Comparison of ENCODE assay signal across 9 mouse cellular contexts in genomic region chr2:167201463-167202291, GRCm38 (mm10). TPM values are rescaled to one million over a fixed set of nuclear protein-coding genes. Genes with fewer than 3 reads are reported as not detected.
DNase-seq lines count a peak whose midpoint lies in the region; ATAC-seq lines count a peak whose summit lies in the region.
"Had no signal": no experiment of that assay in that cellular context is flagged by ENCODE, and none has a peak within 500 bp of the region (broad histone marks: within the 10 kb centered on the region; RNA-seq: fewer than 3 reads in every experiment).

No protein-coding gene starts in this region.

- no peak overlapping the region for H3K4me3 ChIP-seq in embryonic facial prominence, embryonic 10.5 days
- H3K4me3 ChIP-seq in kidney, embryonic 14.5 days (ENCODE audit: low read length), result no peak overlapping the region

- H3K4me1 ChIP-seq in embryonic facial prominence, embryonic 10.5 days, result peaks cover 29% of the 10 kb centered on the region
- peaks cover 9% of the 10 kb centered on the region; the same call in 1 of the 2 replicates for H3K4me1 ChIP-seq in kidney, embryonic 14.5 days (ENCODE audit: control insufficient read depth, insufficient read depth, low read length)

- no peaks in the 10 kb centered on the region for H3K9me3 ChIP-seq in embryonic facial prominence, embryonic 10.5 days
- no peaks in the 10 kb centered on the region for H3K9me3 ChIP-seq in kidney, embryonic 14.5 days (ENCODE audit: control insufficient read depth, low read length)

- peaks cover 10% of the 10 kb centered on the region for H3K36me3 ChIP-seq in embryonic facial prominence, embryonic 10.5 days (replicated peaks)
- H3K36me3 ChIP-seq in kidney, embryonic 14.5 days (ENCODE audit: control insufficient read depth, insufficient read depth, low read length), result no peaks in the 10 kb centered on the region

- WGBS in embryonic facial prominence, embryonic 10.5 days, result 46% methylated on average over 16 of the region's 16 CpGs
- WGBS in kidney, embryonic 14.5 days, result 31% methylated on average over 16 of the region's 16 CpGs

- H3K27ac ChIP-seq in embryonic facial prominence, embryonic 10.5 days (replicated peaks), result no peak overlapping the region; the same call in 1 of the 2 replicates
- no peak overlapping the region for H3K27ac ChIP-seq in kidney, embryonic 14.5 days (ENCODE audit: low read depth, low read length)
- H3K27ac ChIP-seq: macrophage had no signal

- no peak overlapping the region for H3K9ac ChIP-seq in kidney, embryonic 14.5 days (ENCODE audit: low read depth, low read length)

- ATAC-seq in kidney, embryonic 14.5 days (ENCODE audit: low FRiP score, low TSS enrichment), result peak; percentile 38; the same call in 1 of the 2 replicates

- no peaks in the 10 kb centered on the region for H3K27me3 ChIP-seq in embryonic facial prominence, embryonic 10.5 days (replicated peaks; ENCODE audit: low read depth, poor library complexity, severe bottlenecking)
- no peaks in the 10 kb centered on the region for H3K27me3 ChIP-seq in kidney, embryonic 14.5 days (ENCODE audit: control insufficient read depth, insufficient read depth, low read length)

- intact Hi-C loops in left cerebral cortex, postnatal 36 days (cut with DNase I), result loop anchor here (5.0 kb wide), 1 partner anchor 129 kb away; no protein-coding TSS in a partner anchor

- H3K4me2 ChIP-seq in kidney, embryonic 14.5 days (replicated peaks; ENCODE audit: low read depth, low read length), result no peak overlapping the region

- peak; percentile 83 for DNase-seq in MN1 (ENCODE audit: low spot score)
- peak; percentile 38 for DNase-seq in embryonic facial prominence, embryonic 10.5 days (ENCODE audit: low spot score)
- peak; percentile 87 to 89 for DNase-seq in left cerebral cortex, postnatal 36 days (ENCODE audit: low spot score in 2 of 2)
- DNase-seq in right cerebral cortex, postnatal 4 days, result peak; percentile 78
- no peak for DNase-seq in spleen, postnatal 10 days (ENCODE audit: low spot score in 2 of 2)
- DNase-seq in spleen, adult 18-20 months, result no peak
- no peak for DNase-seq in lung, postnatal 10 days

RNA-seq across cellular contexts. Expression of gene Kcnb1, which starts 11.7 kb away (rescaled TPM):
- 0.40 and 0.52 TPM in 2 replicates for polyA plus RNA-seq in embryonic facial prominence, embryonic 10.5 days (2016; fragmentation: Nextera tagmentation; extraction: Ambion mirVana)
- polyA plus RNA-seq in kidney, embryonic 14.5 days (2014; fragmentation: Nextera tagmentation; extraction: Ambion mirVana), result 1.5 and 1.7 TPM in 2 replicates
- total RNA-seq in left cerebral cortex, postnatal 36 days (2021), result 100 to 1,000 TPM; 217 to 219 TPM

RNA-seq across cellular contexts. Expression of gene Ptgis, which starts 38.7 kb away (rescaled TPM):
- polyA plus RNA-seq in embryonic facial prominence, embryonic 10.5 days (2016; fragmentation: Nextera tagmentation; extraction: Ambion mirVana), result 13.7 and 14.6 TPM in 2 replicates
- 15.5 and 18.0 TPM in 2 replicates for polyA plus RNA-seq in kidney, embryonic 14.5 days (2014; fragmentation: Nextera tagmentation; extraction: Ambion mirVana)
- total RNA-seq in left cerebral cortex, postnatal 36 days (2021), result 1 to 10 TPM; 1.6 to 1.8 TPM
- polyA plus RNA-seq: macrophage had no signal

Comparison
In these comparisons a context has a peak if more than half of its experiments do, and no peak if none do; other contexts are left out.
1. DNase-seq: peak in MN1 (single experiment), embryonic facial prominence, embryonic 10.5 days (single experiment), left cerebral cortex, postnatal 36 days (2 of 2) and right cerebral cortex, postnatal 4 days (single experiment); none in spleen, postnatal 10 days (0 of 2), spleen, adult 18-20 months (0 of 2) and lung, postnatal 10 days (single experiment).